ENCODE assay signal across 13 mouse cellular contexts in the genomic region with DNA sequence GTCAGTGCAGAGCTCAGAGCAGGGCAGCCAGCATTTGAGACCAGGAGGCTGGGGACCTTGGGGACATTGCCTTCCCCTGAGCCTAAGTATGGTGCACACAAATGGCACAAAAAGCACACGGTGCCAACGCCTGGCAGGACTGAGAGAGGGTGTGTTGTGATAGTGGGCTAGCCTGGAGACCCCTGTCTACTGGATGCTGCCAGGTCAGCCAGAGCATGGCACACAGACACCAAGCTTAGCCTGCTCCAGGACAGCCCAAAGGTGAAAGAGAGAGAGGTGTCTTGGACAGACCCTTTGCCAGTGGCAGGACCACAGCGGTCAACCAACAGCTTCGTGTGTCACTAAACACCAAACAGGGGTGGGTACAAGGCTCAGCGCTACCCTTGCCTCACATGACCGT. TPM values are rescaled to one million over a fixed set of nuclear protein-coding genes. Genes with fewer than 3 reads are reported as not detected.
DNase-seq lines count a peak whose midpoint lies in the region; ATAC-seq and TF ChIP-seq lines count a peak whose summit lies in the region.
"Had no signal": no experiment of that assay in that cellular context is flagged by ENCODE, and none has a peak within 500 bp of the region (broad histone marks: within the 10 kb centered on the region; RNA-seq: fewer than 3 reads in every experiment).

No protein-coding gene starts in this region.

- peaks cover 11% of the 10 kb centered on the region for H3K36me3 ChIP-seq in heart, embryonic 10.5 days
- H3K36me3 ChIP-seq in liver, embryonic 13.5 days, result no peaks in the 10 kb centered on the region
- no peaks in the 10 kb centered on the region for H3K36me3 ChIP-seq in liver, embryonic 11.5 days (ENCODE audit: control insufficient read depth, insufficient read depth, low read length)
- 0 out of 2 replicates have a peak, but pooled peaks cover 4% of the 10 kb centered on the region for H3K36me3 ChIP-seq in heart, embryonic 13.5 days
- H3K36me3 ChIP-seq in heart, postnatal 0 days (replicated peaks; ENCODE audit: control insufficient read depth, insufficient read depth, low read length), result 0 out of 2 replicates have a peak, but pooled peaks cover 5% of the 10 kb centered on the region
- H3K36me3 ChIP-seq: hindbrain, embryonic 15.5 days; midbrain, embryonic 12.5 days; neural tube, embryonic 15.5 days had no signal

- H3K4me2 ChIP-seq in liver, embryonic 13.5 days, result no peak overlapping the region
- H3K4me2 ChIP-seq in liver, embryonic 11.5 days, result no peak overlapping the region
- H3K4me2 ChIP-seq in heart, embryonic 13.5 days, result peak overlapping the region; percentile 51
- peak overlapping the region; percentile 32; the same call in 1 of the 2 replicates for H3K4me2 ChIP-seq in heart, postnatal 0 days (ENCODE audit: low read depth, low read length)
- H3K4me2 ChIP-seq: hindbrain, embryonic 15.5 days; midbrain, embryonic 12.5 days; neural tube, embryonic 15.5 days had no signal

- no peak for TF ChIP-seq CTCF in heart, postnatal 0 days (IDR thresholded peaks at IDR 0.05; ENCODE audit: low read depth)

- peaks cover 79% of the 10 kb centered on the region for H3K4me1 ChIP-seq in heart, embryonic 10.5 days
- peaks cover 79% of the 10 kb centered on the region for H3K4me1 ChIP-seq in liver, embryonic 13.5 days (replicated peaks)
- H3K4me1 ChIP-seq in liver, embryonic 11.5 days (replicated peaks; ENCODE audit: control insufficient read depth, insufficient read depth, low read length), result peaks cover 39% of the 10 kb centered on the region
- peaks cover 86% of the 10 kb centered on the region for H3K4me1 ChIP-seq in heart, embryonic 13.5 days
- H3K4me1 ChIP-seq in heart, postnatal 0 days (ENCODE audit: control insufficient read depth, insufficient read depth), result peaks cover 58% of the 10 kb centered on the region

- peak overlapping the region; percentile 34; the same call in 1 of the 2 replicates for H3K4me3 ChIP-seq in heart, embryonic 10.5 days
- no peak overlapping the region for H3K4me3 ChIP-seq in liver, embryonic 13.5 days (replicated peaks)
- H3K4me3 ChIP-seq in liver, embryonic 11.5 days (ENCODE audit: low read depth, low read length), result no peak overlapping the region
- no peak overlapping the region for H3K4me3 ChIP-seq in heart, embryonic 13.5 days
- H3K4me3 ChIP-seq in heart, postnatal 0 days (ENCODE audit: low read depth, low read length), result no peak overlapping the region
- H3K4me3 ChIP-seq: hindbrain, embryonic 15.5 days; midbrain, embryonic 12.5 days; neural tube, embryonic 15.5 days had no signal

- H3K9me3 ChIP-seq in heart, embryonic 10.5 days, result no peaks in the 10 kb centered on the region
- H3K9me3 ChIP-seq in liver, embryonic 13.5 days (replicated peaks), result no peaks in the 10 kb centered on the region
- no peaks in the 10 kb centered on the region for H3K9me3 ChIP-seq in liver, embryonic 11.5 days (ENCODE audit: control insufficient read depth, low read length)
- H3K9me3 ChIP-seq in heart, embryonic 13.5 days, result no peaks in the 10 kb centered on the region
- no peaks in the 10 kb centered on the region for H3K9me3 ChIP-seq in heart, postnatal 0 days (replicated peaks; ENCODE audit: control insufficient read depth, low read length)
- H3K9me3 ChIP-seq: hindbrain, embryonic 15.5 days; midbrain, embryonic 12.5 days; neural tube, embryonic 15.5 days had no signal

- H3K27me3 ChIP-seq in heart, embryonic 10.5 days (ENCODE audit: insufficient read depth, poor library complexity, severe bottlenecking), result no peaks in the 10 kb centered on the region
- no peaks in the 10 kb centered on the region for H3K27me3 ChIP-seq in liver, embryonic 13.5 days
- no peaks in the 10 kb centered on the region for H3K27me3 ChIP-seq in liver, embryonic 11.5 days (replicated peaks; ENCODE audit: control insufficient read depth, insufficient read depth, low read length)
- no peaks in the 10 kb centered on the region for H3K27me3 ChIP-seq in heart, embryonic 13.5 days (replicated peaks)
- no peaks in the 10 kb centered on the region for H3K27me3 ChIP-seq in heart, postnatal 0 days (ENCODE audit: control insufficient read depth, insufficient read depth, low read length)
- H3K27me3 ChIP-seq: hindbrain, embryonic 15.5 days; midbrain, embryonic 12.5 days; neural tube, embryonic 15.5 days had no signal

- ATAC-seq in liver, embryonic 13.5 days (ENCODE audit: low read depth), result no peak
- no peak for ATAC-seq in liver, embryonic 11.5 days (replicated peaks; ENCODE audit: low FRiP score)
- no peak for ATAC-seq in heart, embryonic 13.5 days (ENCODE audit: extremely low read depth, insufficient number of reproducible peaks, low FRiP score, low TSS enrichment)
- ATAC-seq in heart, postnatal 0 days (ENCODE audit: insufficient read depth, low read depth), result no peak

- 88% methylated on average over 6 of the region's 6 CpGs for WGBS in heart, embryonic 10.5 days
- WGBS in liver, embryonic 13.5 days (ENCODE audit: insufficient replicate concordance), result 80% methylated on average over 6 of the region's 6 CpGs
- 87% methylated on average over 6 of the region's 6 CpGs for WGBS in liver, embryonic 11.5 days
- WGBS in heart, embryonic 13.5 days, result 93% methylated on average over 6 of the region's 6 CpGs
- 86% methylated on average over 6 of the region's 6 CpGs for WGBS in heart, postnatal 0 days

- peak overlapping the region; percentile 87 for H3K27ac ChIP-seq in heart, embryonic 10.5 days
- peak overlapping the region; percentile 34; the same call in 1 of the 2 replicates for H3K27ac ChIP-seq in liver, embryonic 13.5 days
- H3K27ac ChIP-seq in liver, embryonic 11.5 days (ENCODE audit: low read depth, low read length), result no peak overlapping the region
- H3K27ac ChIP-seq in heart, embryonic 13.5 days (replicated peaks), result peak overlapping the region; percentile 94
- H3K27ac ChIP-seq in heart, postnatal 0 days (ENCODE audit: low read depth), result peak overlapping the region; percentile 83
- H3K27ac ChIP-seq: hindbrain, embryonic 15.5 days; midbrain, embryonic 12.5 days; neural tube, embryonic 15.5 days had no signal

- no peak for TF ChIP-seq EP300 in heart, postnatal 0 days (IDR thresholded peaks at IDR 0.05; ENCODE audit: low read depth)

- DNase-seq in heart, embryonic 10.5 days (ENCODE audit: low spot score), result no peak
- no peak for DNase-seq in heart, adult 8-10 months (ENCODE audit: low spot score)
- DNase-seq in liver, embryonic 13.5 days, result no peak
- DNase-seq in liver, embryonic 11.5 days (ENCODE audit: low spot score), result no peak
- no peak for DNase-seq in heart, postnatal 0 days (ENCODE audit: low spot score)
- no peak for DNase-seq in layer of hippocampus, adult 18-20 months (ENCODE audit: low spot score in 2 of 2)
- DNase-seq: gastrocnemius, postnatal 14 days; layer of hippocampus, postnatal 36 days; lung, postnatal 10 days had no signal

- peak overlapping the region; percentile 7; the same call in 1 of the 2 replicates for H3K9ac ChIP-seq in liver, embryonic 13.5 days
- no peak overlapping the region for H3K9ac ChIP-seq in liver, embryonic 11.5 days (ENCODE audit: low read depth, low read length)
- H3K9ac ChIP-seq in heart, embryonic 13.5 days, result peak overlapping the region; percentile 73
- H3K9ac ChIP-seq in heart, postnatal 0 days (replicated peaks; ENCODE audit: low read depth, low read length), result no peak overlapping the region
- H3K9ac ChIP-seq: hindbrain, embryonic 15.5 days; midbrain, embryonic 12.5 days; neural tube, embryonic 15.5 days had no signal

RNA-seq across cellular contexts. Expression of gene Pitpnm2, which starts 14.8 kb away (rescaled TPM):
- 4.8 and 6.1 TPM in 2 replicates for polyA plus RNA-seq in heart, embryonic 10.5 days (2016; fragmentation: Nextera tagmentation; extraction: Ambion mirVana)
- 10 to 100 TPM; 39.8 to 52.2 (median 44.5) TPM for total RNA-seq in heart, adult 8-10 months (2022)
- 1.3 and 1.4 TPM in 2 replicates for polyA plus RNA-seq in liver, embryonic 13.5 days (2015; fragmentation: Nextera tagmentation; extraction: Ambion mirVana)
- polyA plus RNA-seq in liver, embryonic 11.5 days (2014; fragmentation: Nextera tagmentation; extraction: Ambion mirVana), result 5.1 and 5.9 TPM in 2 replicates
- polyA plus RNA-seq in heart, embryonic 13.5 days (2015; fragmentation: Nextera tagmentation; extraction: Ambion mirVana), result 5.1 and 6.6 TPM in 2 replicates
- 17.1 and 28.6 TPM in 2 replicates for total RNA-seq in heart, postnatal 0 days (2014; rRNA removed; ENCODE audit: low replicate concordance)
- polyA plus RNA-seq in heart, postnatal 0 days (2015; fragmentation: Nextera tagmentation; extraction: Ambion mirVana), result 3.1 and 3.2 TPM in 2 replicates
- 100 to 1,000 TPM; 315 to 325 TPM for total RNA-seq in layer of hippocampus, adult 18-20 months (2021)

Comparison
In these comparisons a context has a peak if more than half of its experiments do, and no peak if none do; other contexts are left out.
1. H3K9ac ChIP-seq: peak in liver, embryonic 13.5 days (single experiment) and heart, embryonic 13.5 days (single experiment); none in liver, embryonic 11.5 days (single experiment) and heart, postnatal 0 days (single experiment).
2. H3K4me2 ChIP-seq: peak in heart, embryonic 13.5 days (single experiment) and heart, postnatal 0 days (single experiment); none in liver, embryonic 13.5 days (single experiment) and liver, embryonic 11.5 days (single experiment).